Mouse (Mus musculus): ENCODE results near the gene D130043K22Rik. TPM values are rescaled to one million over a fixed set of nuclear protein-coding genes. Genes with fewer than 3 reads are reported as not detected.

The D130043K22Rik gene
- polyA plus RNA-seq, 1 experiment from 2014 or later = 0.51 TPM

GRCm38 (mm10) chr13:24909112-24909511 lies 64.2 kb downstream of the D130043K22Rik start:
- ATAC-seq (ENCODE audit: insufficient read depth, low FRiP score, low read depth) = no peak
- Histone ChIP-seq H3K4me1 (no peaks in the 10 kb centered on the region), H3K4me3 (replicated peaks) (no peak overlapping the region), H3K27me3 (replicated peaks) (no peaks in the 10 kb centered on the region), H3K27ac (no peak overlapping the region), H3K9me3 (no peaks in the 10 kb centered on the region), H3K36me3 (no peaks in the 10 kb centered on the region; the same call in 1 of the 2 replicates), H3K9ac (no peak overlapping the region), H3K4me2 (no peak overlapping the region)
- WGBS = 95% methylated on average over 1 of the region's 1 CpGs

- WGBS = 91% methylated on average over 7 of the region's 7 CpGs
- Histone ChIP-seq H3K9me3 (no peaks in the 10 kb centered on the region), H3K36me3 (no peaks in the 10 kb centered on the region; the same call in 1 of the 2 replicates), H3K4me3 (replicated peaks) (no peak overlapping the region), H3K4me1 (no peaks in the 10 kb centered on the region), H3K9ac (no peak overlapping the region), H3K4me2 (no peak overlapping the region), H3K27me3 (replicated peaks) (no peaks in the 10 kb centered on the region), H3K27ac (no peak overlapping the region)
- ATAC-seq (ENCODE audit: insufficient read depth, low FRiP score, low read depth) = no peak
Observed at GRCm38 (mm10) chr13:24913576-24913975, 68.6 kb downstream of the D130043K22Rik start.

GRCm38 (mm10) chr13:24914915-24915314 lies 70.0 kb downstream of the D130043K22Rik start:
- Histone ChIP-seq H3K27ac (no peak overlapping the region), H3K4me1 (no peaks in the 10 kb centered on the region), H3K4me3 (replicated peaks) (no peak overlapping the region), H3K9me3 (no peaks in the 10 kb centered on the region), H3K27me3 (replicated peaks) (no peaks in the 10 kb centered on the region), H3K4me2 (no peak overlapping the region), H3K36me3 (no peaks in the 10 kb centered on the region; the same call in 1 of the 2 replicates), H3K9ac (no peak overlapping the region)
- peak; percentile 43; the same call in 1 of the 2 replicates for ATAC-seq (ENCODE audit: insufficient read depth, low FRiP score, low read depth)
- 76% methylated on average over 4 of the region's 4 CpGs for WGBS

GRCm38 (mm10) chr13:24915831-24916230 lies 70.9 kb downstream of the D130043K22Rik start:
- Histone ChIP-seq H3K27me3 (replicated peaks) (no peaks in the 10 kb centered on the region), H3K4me3 (replicated peaks) (no peak overlapping the region), H3K36me3 (no peaks in the 10 kb centered on the region; the same call in 1 of the 2 replicates), H3K4me1 (no peaks in the 10 kb centered on the region), H3K9me3 (no peaks in the 10 kb centered on the region), H3K27ac (no peak overlapping the region), H3K9ac (no peak overlapping the region), H3K4me2 (no peak overlapping the region)
- ATAC-seq (ENCODE audit: insufficient read depth, low FRiP score, low read depth) = no peak
- WGBS = 65% methylated on average over 13 of the region's 13 CpGs

GRCm38 (mm10) chr13:24920333-24920977 lies 75.5 kb downstream of the D130043K22Rik start:
- no peaks in the 10 kb centered on the region for H3K27me3 ChIP-seq (replicated peaks)
- peak; percentile 58; the same call in 1 of the 2 replicates for ATAC-seq (ENCODE audit: insufficient read depth, low FRiP score, low read depth)
- 28% methylated on average over 5 of the region's 5 CpGs for WGBS

GRCm38 (mm10) chr13:24921281-24921680 lies 76.3 kb downstream of the D130043K22Rik start:
- no peak for ATAC-seq (ENCODE audit: insufficient read depth, low FRiP score, low read depth)
- H3K9me3 ChIP-seq = no peaks in the 10 kb centered on the region
- WGBS = 60% methylated on average over 6 of the region's 6 CpGs
- H3K4me2 ChIP-seq = no peak overlapping the region
- H3K4me3 ChIP-seq (replicated peaks) = no peak overlapping the region
- H3K36me3 ChIP-seq = peaks cover 17% of the 10 kb centered on the region; the same call in 1 of the 2 replicates
- H3K27me3 ChIP-seq (replicated peaks) = no peaks in the 10 kb centered on the region
- no peaks in the 10 kb centered on the region for H3K4me1 ChIP-seq
- H3K27ac ChIP-seq = no peak overlapping the region
- no peak overlapping the region for H3K9ac ChIP-seq

More at GRCm38 (mm10) chr13:24920333-24920977, 75.5 kb downstream of the D130043K22Rik start:
- peaks cover 13% of the 10 kb centered on the region; the same call in 1 of the 2 replicates for H3K36me3 ChIP-seq
- H3K27ac ChIP-seq = no peak overlapping the region
- H3K9me3 ChIP-seq = no peaks in the 10 kb centered on the region
- H3K4me3 ChIP-seq (replicated peaks) = no peak overlapping the region
- H3K9ac ChIP-seq = no peak overlapping the region
- no peak overlapping the region for H3K4me2 ChIP-seq
- H3K4me1 ChIP-seq = no peaks in the 10 kb centered on the region

- no peaks in the 10 kb centered on the region for H3K9me3 ChIP-seq
- 83% methylated on average over 5 of the region's 5 CpGs for WGBS
Observed at GRCm38 (mm10) chr13:24923991-24924390, 79.1 kb downstream of the D130043K22Rik start.

GRCm38 (mm10) chr13:24930591-24930990 lies 85.7 kb downstream of the D130043K22Rik start:
- Histone ChIP-seq H3K4me1 (no peaks in the 10 kb centered on the region), H3K9ac (no peak overlapping the region), H3K27me3 (replicated peaks) (no peaks in the 10 kb centered on the region), H3K27ac (no peak overlapping the region), H3K36me3 (0 out of 2 replicates have a peak, but pooled peaks cover 3% of the 10 kb centered on the region), H3K4me2 (no peak overlapping the region), H3K9me3 (no peaks in the 10 kb centered on the region), H3K4me3 (replicated peaks) (no peak overlapping the region)
- ATAC-seq (ENCODE audit: insufficient read depth, low FRiP score, low read depth) = no peak

More at GRCm38 (mm10) chr13:24923991-24924390, 79.1 kb downstream of the D130043K22Rik start:
- Histone ChIP-seq H3K4me3 (replicated peaks) (no peak overlapping the region), H3K9ac (no peak overlapping the region), H3K4me1 (no peaks in the 10 kb centered on the region), H3K4me2 (no peak overlapping the region), H3K27ac (no peak overlapping the region), H3K27me3 (replicated peaks) (no peaks in the 10 kb centered on the region), H3K36me3 (peaks cover 17% of the 10 kb centered on the region; the same call in 1 of the 2 replicates)
- no peak for ATAC-seq (ENCODE audit: insufficient read depth, low FRiP score, low read depth)

GRCm38 (mm10) chr13:24933199-24933598 lies 88.3 kb downstream of the D130043K22Rik start:
- no peak overlapping the region for H3K27ac ChIP-seq
- no peak overlapping the region for H3K4me3 ChIP-seq (replicated peaks)
- H3K27me3 ChIP-seq (replicated peaks) = no peaks in the 10 kb centered on the region
- no peaks in the 10 kb centered on the region for H3K9me3 ChIP-seq
- no peak for ATAC-seq (ENCODE audit: insufficient read depth, low FRiP score, low read depth)
- no peaks in the 10 kb centered on the region for H3K36me3 ChIP-seq
- H3K4me1 ChIP-seq = peaks cover 6% of the 10 kb centered on the region; the same call in 1 of the 2 replicates
- WGBS = 81% methylated on average over 7 of the region's 7 CpGs
- H3K9ac ChIP-seq = no peak overlapping the region
- no peak overlapping the region for H3K4me2 ChIP-seq

GRCm38 (mm10) chr13:24936772-24937107 lies 91.8 kb downstream of the D130043K22Rik start:
- no peaks in the 10 kb centered on the region for H3K27me3 ChIP-seq (replicated peaks)
- peaks cover 10% of the 10 kb centered on the region; the same call in 1 of the 2 replicates for H3K4me1 ChIP-seq
- WGBS = 30% methylated on average over 5 of the region's 5 CpGs
- H3K36me3 ChIP-seq = no peaks in the 10 kb centered on the region
- H3K4me2 ChIP-seq = peak overlapping the region; percentile 82
- H3K27ac ChIP-seq = peak overlapping the region; percentile 95
- H3K9ac ChIP-seq = no peak overlapping the region
- H3K4me3 ChIP-seq (replicated peaks) = peak overlapping the region; percentile 88
- no peaks in the 10 kb centered on the region for H3K9me3 ChIP-seq
- peak; percentile 24; the same call in 1 of the 2 replicates for ATAC-seq (ENCODE audit: insufficient read depth, low FRiP score, low read depth)

- peak; percentile 77 for ATAC-seq (ENCODE audit: insufficient read depth, low FRiP score, low read depth)
- peak within 1 kb of the TSS; percentile 95 for H3K27ac ChIP-seq
- peak within 1 kb of the TSS; percentile 82 for H3K4me2 ChIP-seq
- peaks cover 10% of the 10 kb centered on the region; the same call in 1 of the 2 replicates for H3K4me1 ChIP-seq
- under 1% methylated on average over 75 of the region's 75 CpGs for WGBS
- H3K9me3 ChIP-seq = no peaks in the 10 kb centered on the region
- no peaks in the 10 kb centered on the region for H3K36me3 ChIP-seq
- H3K4me3 ChIP-seq (replicated peaks) = peak within 1 kb of the TSS; percentile 88
- H3K27me3 ChIP-seq (replicated peaks) = no peaks in the 10 kb centered on the region
- H3K9ac ChIP-seq = peak within 1 kb of the TSS; percentile 97
Observed at GRCm38 (mm10) chr13:24937108-24937838, 92.3 kb downstream of the D130043K22Rik start, which contains the start of gene Aldh5a1. Gene Aldh5a1, minus strand, starts transcription at chr13:24937661.

GRCm38 (mm10) chr13:24937839-24938166 lies 92.9 kb downstream of the D130043K22Rik start:
- Histone ChIP-seq H3K27ac (peak overlapping the region; percentile 95), H3K36me3 (no peaks in the 10 kb centered on the region), H3K4me2 (peak overlapping the region; percentile 82), H3K4me3 (replicated peaks) (peak overlapping the region; percentile 88), H3K9ac (0 out of 2 replicates have a peak overlapping the region, but pooled peaks have one; percentile 97), H3K4me1 (peaks cover 10% of the 10 kb centered on the region), H3K9me3 (no peaks in the 10 kb centered on the region), H3K27me3 (replicated peaks) (no peaks in the 10 kb centered on the region)
- 16% methylated on average over 12 of the region's 12 CpGs for WGBS
- ATAC-seq (ENCODE audit: insufficient read depth, low FRiP score, low read depth) = peak; percentile 15; the same call in 1 of the 2 replicates

Data from stomach, embryonic 15.5 days (tissue).